ENCODE assay signal across 9 mouse cellular contexts in genomic region chr17:29062119-29063035, GRCm38 (mm10). TPM values are rescaled to one million over a fixed set of nuclear protein-coding genes. Genes with fewer than 3 reads are reported as not detected.
DNase-seq lines count a peak whose midpoint lies in the region; ATAC-seq and TF ChIP-seq lines count a peak whose summit lies in the region.
"Had no signal": no experiment of that assay in that cellular context is flagged by ENCODE, and none has a peak within 500 bp of the region (broad histone marks: within the 10 kb centered on the region; RNA-seq: fewer than 3 reads in every experiment).

No protein-coding gene starts in this region.

- intact Hi-C loops in left cerebral cortex, postnatal 36 days (cut with DNase I): no loop called here

- peak overlapping the region; percentile 13; the same call in 1 of the 2 replicates for H3K9ac ChIP-seq in lung, embryonic 14.5 days
- H3K9ac ChIP-seq in heart, embryonic 12.5 days: 0 out of 2 replicates have a peak overlapping the region, but pooled peaks have one; percentile 49
- no peak overlapping the region for H3K9ac ChIP-seq in midbrain, postnatal 0 days (replicated peaks; ENCODE audit: low read length, poor library complexity, severe bottlenecking)

- H3K4me2 ChIP-seq in lung, embryonic 14.5 days: no peak overlapping the region
- peak overlapping the region; percentile 22; the same call in 1 of the 2 replicates for H3K4me2 ChIP-seq in heart, embryonic 12.5 days
- no peak overlapping the region for H3K4me2 ChIP-seq in midbrain, postnatal 0 days (ENCODE audit: low read depth, low read length, poor library complexity, severe bottlenecking)

- H3K4me3 ChIP-seq in lung, embryonic 14.5 days (ENCODE audit: low read depth, low read length): no peak overlapping the region
- no peak overlapping the region for H3K4me3 ChIP-seq in heart, embryonic 12.5 days
- H3K4me3 ChIP-seq in midbrain, postnatal 0 days (ENCODE audit: low read depth, low read length): no peak overlapping the region

- no peak for ATAC-seq in lung, embryonic 14.5 days (ENCODE audit: insufficient read depth)
- ATAC-seq in heart, embryonic 12.5 days (ENCODE audit: insufficient number of reproducible peaks, low FRiP score): no peak
- ATAC-seq in midbrain, postnatal 0 days (ENCODE audit: low FRiP score): no peak

- H3K4me1 ChIP-seq in lung, embryonic 14.5 days (ENCODE audit: insufficient read depth): no peaks in the 10 kb centered on the region
- H3K4me1 ChIP-seq in heart, embryonic 12.5 days (replicated peaks): peaks cover 54% of the 10 kb centered on the region
- H3K4me1 ChIP-seq in midbrain, postnatal 0 days (ENCODE audit: insufficient read depth, low read length): 0 out of 2 replicates have a peak, but pooled peaks cover 2% of the 10 kb centered on the region

- WGBS in lung, embryonic 14.5 days: 35% methylated on average over 13 of the region's 13 CpGs
- WGBS in heart, embryonic 12.5 days: 34% methylated on average over 13 of the region's 13 CpGs
- 44% methylated on average over 13 of the region's 13 CpGs for WGBS in midbrain, postnatal 0 days

- no peak overlapping the region for H3K27ac ChIP-seq in lung, embryonic 14.5 days (ENCODE audit: low read depth)
- peak overlapping the region; percentile 60 for H3K27ac ChIP-seq in heart, embryonic 12.5 days (ENCODE audit: poor library complexity, severe bottlenecking)
- H3K27ac ChIP-seq in midbrain, postnatal 0 days (ENCODE audit: low read depth, low read length): no peak overlapping the region

- H3K36me3 ChIP-seq in lung, embryonic 14.5 days (ENCODE audit: insufficient read depth): no peaks in the 10 kb centered on the region
- H3K36me3 ChIP-seq in heart, embryonic 12.5 days: no peaks in the 10 kb centered on the region
- H3K36me3 ChIP-seq in midbrain, postnatal 0 days (ENCODE audit: insufficient read depth, low read length): no peaks in the 10 kb centered on the region

- H3K9me3 ChIP-seq in lung, embryonic 14.5 days (ENCODE audit: low read depth, low read length): no peaks in the 10 kb centered on the region
- H3K9me3 ChIP-seq in heart, embryonic 12.5 days (replicated peaks): no peaks in the 10 kb centered on the region
- H3K9me3 ChIP-seq in midbrain, postnatal 0 days (ENCODE audit: low read length): no peaks in the 10 kb centered on the region

- TF ChIP-seq CTCF in lung, embryonic 14.5 days (IDR thresholded peaks at IDR 0.05; ENCODE audit: low read depth): no peak
- TF ChIP-seq CTCF in midbrain, postnatal 0 days (IDR thresholded peaks at IDR 0.05): no peak

- no peaks in the 10 kb centered on the region for H3K27me3 ChIP-seq in lung, embryonic 14.5 days (ENCODE audit: insufficient read depth, low read length)
- H3K27me3 ChIP-seq in heart, embryonic 12.5 days (replicated peaks): no peaks in the 10 kb centered on the region
- H3K27me3 ChIP-seq in midbrain, postnatal 0 days (ENCODE audit: insufficient read depth, low read length): no peaks in the 10 kb centered on the region

- DNase-seq in lung, embryonic 14.5 days: no peak
- no peak for DNase-seq in lung, postnatal 25 days (ENCODE audit: low spot score)
- peak; percentile 84 for DNase-seq in adipocyte (ENCODE audit: low spot score)
- DNase-seq in midbrain, postnatal 0 days (ENCODE audit: low spot score): peak; percentile 40
- DNase-seq in thymus, postnatal 10 days (ENCODE audit: low spot score in 2 of 2): no peak
- DNase-seq in urinary bladder, postnatal 36 days (ENCODE audit: low spot score in 2 of 2): no peak
- no peak for DNase-seq in left cerebral cortex, postnatal 36 days (ENCODE audit: low spot score in 2 of 2)
- DNase-seq: cerebellum, adult 11-12 months had no signal

RNA-seq across cellular contexts. Expression of gene Cdkn1a, which starts 28.4 kb away (rescaled TPM):
- polyA plus RNA-seq in lung, embryonic 14.5 days (2014; fragmentation: Nextera tagmentation; extraction: Ambion mirVana): 12.4 and 13.6 TPM in 2 replicates
- polyA plus RNA-seq in heart, embryonic 12.5 days (2016; fragmentation: Nextera tagmentation; extraction: Ambion mirVana): 43.2 and 45.3 TPM in 2 replicates
- 44.4 and 57.7 TPM in 2 replicates for total RNA-seq in midbrain, postnatal 0 days (2014; rRNA removed)
- 220 and 237 TPM in 2 replicates for polyA plus RNA-seq in midbrain, postnatal 0 days (2015; fragmentation: Nextera tagmentation; extraction: Ambion mirVana)
- 10 to 100 TPM; 27.0 to 40.0 TPM for total RNA-seq in left cerebral cortex, postnatal 36 days (2021)

RNA-seq across cellular contexts. Expression of gene Srsf3, which starts 29.9 kb away (rescaled TPM):
- 716 and 730 TPM in 2 replicates for polyA plus RNA-seq in lung, embryonic 14.5 days (2014; fragmentation: Nextera tagmentation; extraction: Ambion mirVana)
- polyA plus RNA-seq in heart, embryonic 12.5 days (2016; fragmentation: Nextera tagmentation; extraction: Ambion mirVana): 406 and 412 TPM in 2 replicates
- total RNA-seq in midbrain, postnatal 0 days (2014; rRNA removed): 119 and 193 TPM in 2 replicates
- polyA plus RNA-seq in midbrain, postnatal 0 days (2015; fragmentation: Nextera tagmentation; extraction: Ambion mirVana): 284 and 296 TPM in 2 replicates
- total RNA-seq in left cerebral cortex, postnatal 36 days (2021): 100 to 1,000 TPM; 101 to 118 TPM

RNA-seq across cellular contexts. Expression of gene Rab44, which starts 51.6 kb away (rescaled TPM):
- 0.46 and 1.1 TPM in 2 replicates for polyA plus RNA-seq in lung, embryonic 14.5 days (2014; fragmentation: Nextera tagmentation; extraction: Ambion mirVana)
- 0.13 TPM in 1 of 2 replicates, not detected in the other for polyA plus RNA-seq in heart, embryonic 12.5 days (2016; fragmentation: Nextera tagmentation; extraction: Ambion mirVana)
- not detected in 2 replicates for total RNA-seq in midbrain, postnatal 0 days (2014; rRNA removed)
- not detected in 2 replicates for polyA plus RNA-seq in midbrain, postnatal 0 days (2015; fragmentation: Nextera tagmentation; extraction: Ambion mirVana)
- under 1 TPM in 1 of 2 experiments, not detected in 1; 0.52 TPM for total RNA-seq in left cerebral cortex, postnatal 36 days (2021)

RNA-seq across cellular contexts. Expression of gene Stk38, which starts 54.6 kb away (rescaled TPM):
- 103 and 104 TPM in 2 replicates for polyA plus RNA-seq in lung, embryonic 14.5 days (2014; fragmentation: Nextera tagmentation; extraction: Ambion mirVana)
- polyA plus RNA-seq in heart, embryonic 12.5 days (2016; fragmentation: Nextera tagmentation; extraction: Ambion mirVana): 91.0 and 94.3 TPM in 2 replicates
- total RNA-seq in midbrain, postnatal 0 days (2014; rRNA removed): 44.2 and 58.1 TPM in 2 replicates
- 42.1 and 47.9 TPM in 2 replicates for polyA plus RNA-seq in midbrain, postnatal 0 days (2015; fragmentation: Nextera tagmentation; extraction: Ambion mirVana)
- 10 to 100 TPM; 35.0 to 62.2 TPM for total RNA-seq in left cerebral cortex, postnatal 36 days (2021)

Comparison
In these comparisons a context has a peak if more than half of its experiments do, and no peak if none do; other contexts are left out.
1. DNase-seq: peak in adipocyte (single experiment) and midbrain, postnatal 0 days (single experiment); none in lung, embryonic 14.5 days (single experiment), lung, postnatal 25 days (single experiment), thymus, postnatal 10 days (0 of 2), urinary bladder, postnatal 36 days (0 of 2) and left cerebral cortex, postnatal 36 days (0 of 2).